Mouse (Mus musculus): Measurements from ENCODE around the gene Ppm1n. TPM values are rescaled to one million over a fixed set of nuclear protein-coding genes. Genes with fewer than 3 reads are reported as not detected.

Gene Ppm1n
- total RNA-seq, 2 experiments from 2014 or later: not detected

DNA sequence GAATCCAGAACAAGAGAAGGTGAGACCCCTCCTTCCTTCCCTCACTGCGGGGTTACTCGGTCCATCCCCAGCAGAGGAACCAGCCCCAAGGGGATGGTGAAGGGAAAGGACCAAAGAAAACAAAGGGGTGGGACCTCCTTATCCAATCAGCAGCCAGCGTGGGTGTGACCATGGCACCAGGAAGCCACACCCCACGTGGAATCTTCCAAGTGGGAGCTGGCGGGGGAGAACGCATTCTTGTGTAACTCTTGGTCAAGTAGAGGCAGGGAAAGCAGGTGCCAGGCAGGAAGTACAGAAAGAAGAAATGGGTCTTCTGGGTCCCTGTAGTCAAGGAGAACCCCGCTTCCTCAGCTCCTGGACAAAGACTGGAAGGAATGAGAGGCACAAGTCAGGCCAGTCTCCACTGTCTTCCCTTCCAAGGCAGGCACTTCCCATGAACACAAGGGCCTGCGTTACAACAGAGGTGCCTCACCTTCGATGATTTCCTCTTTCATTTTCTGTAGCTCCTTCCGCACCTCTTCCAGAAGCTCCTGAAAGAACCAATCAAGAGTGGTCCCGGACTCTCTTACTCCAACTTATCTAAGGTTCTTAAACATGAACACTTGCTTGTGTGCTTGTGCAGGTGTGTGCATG lies 22.4 kb downstream of the Ppm1n start:
- ATAC-seq (replicated peaks; ENCODE audit: low FRiP score, low TSS enrichment, poor library complexity, severe bottlenecking): peak; percentile 99

DNA sequence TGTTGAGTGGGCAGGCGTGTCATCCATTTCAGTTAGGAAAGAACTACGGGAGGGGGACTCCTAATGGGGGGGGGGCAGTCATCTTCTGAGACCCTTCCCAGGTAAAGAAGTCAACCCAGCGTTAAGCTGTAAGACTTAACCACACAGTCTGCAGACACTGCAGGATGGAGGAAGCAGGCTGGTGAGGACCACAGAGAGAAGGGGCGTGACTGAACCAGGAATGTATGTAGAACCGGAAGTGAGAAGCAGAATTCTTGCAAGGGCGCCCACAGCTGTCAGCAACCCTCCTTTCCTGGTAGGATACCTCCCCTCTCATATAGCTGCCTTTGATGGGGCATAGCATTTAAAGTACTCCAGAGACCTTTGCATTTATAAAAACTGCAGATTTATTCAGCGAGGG lies 23.3 kb downstream of the Ppm1n start:
- ATAC-seq (replicated peaks; ENCODE audit: low FRiP score, low TSS enrichment, poor library complexity, severe bottlenecking): no peak

DNA sequence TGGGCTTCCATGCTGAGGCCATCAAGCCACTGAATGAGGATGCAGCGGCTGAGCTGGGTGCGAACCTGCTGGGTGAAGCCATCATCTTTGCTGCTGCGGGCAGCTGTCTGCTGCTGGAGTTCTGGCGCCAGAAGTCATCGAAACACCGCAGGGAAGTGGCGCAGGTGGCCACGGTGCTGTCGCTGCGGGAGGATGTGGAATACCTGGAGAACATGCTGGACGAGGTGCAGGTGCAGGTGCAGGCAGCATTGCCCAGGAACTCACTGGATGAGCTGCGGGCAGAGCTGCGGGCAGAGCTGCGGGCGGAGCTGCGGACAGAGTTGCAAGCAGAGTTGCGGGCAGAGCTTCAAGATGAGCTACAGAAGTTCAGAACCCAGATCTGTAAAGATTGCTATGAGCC lies 24.5 kb downstream of the Ppm1n start:
- ATAC-seq (replicated peaks; ENCODE audit: low FRiP score, low TSS enrichment, poor library complexity, severe bottlenecking): no peak

DNA sequence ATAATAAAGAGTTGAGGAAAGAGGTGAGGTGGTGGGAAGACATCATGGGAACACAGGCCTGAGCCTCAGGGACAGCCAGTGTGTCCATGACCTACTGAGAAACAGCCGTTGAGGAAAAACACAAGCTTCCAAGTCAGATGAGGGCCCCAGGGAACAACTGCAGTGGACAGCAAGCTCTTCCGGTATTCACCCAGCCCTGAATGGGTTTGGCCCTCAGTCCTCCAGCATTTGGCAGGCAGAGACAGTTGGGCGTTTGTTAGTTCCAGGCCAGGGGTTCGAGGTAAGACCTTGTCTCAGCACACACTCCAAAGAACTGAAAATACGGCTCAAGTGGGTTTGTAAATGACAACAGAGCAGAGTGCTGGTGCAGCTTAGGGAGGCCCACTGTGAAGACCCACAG lies 26.4 kb downstream of the Ppm1n start:
- ATAC-seq (replicated peaks; ENCODE audit: low FRiP score, low TSS enrichment, poor library complexity, severe bottlenecking): no peak

DNA sequence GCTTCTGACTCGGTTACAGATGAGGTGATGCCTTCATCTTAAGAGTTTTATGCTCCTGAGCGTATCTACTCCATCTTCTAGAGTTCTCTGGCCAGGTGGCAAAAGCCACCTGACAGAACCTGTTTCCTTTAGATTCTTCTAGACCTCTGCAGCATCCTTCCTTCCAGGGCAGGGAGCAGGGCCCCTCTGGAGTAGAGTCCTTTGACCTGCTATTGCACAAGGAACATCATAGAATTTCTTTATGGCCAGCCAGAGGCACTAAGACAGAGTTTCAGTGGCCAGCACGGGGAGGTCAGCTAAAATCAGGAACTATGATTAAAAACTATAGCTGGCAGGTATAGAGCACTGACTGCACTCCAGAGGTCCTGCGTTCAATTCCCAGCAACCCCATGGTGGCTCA lies 27.8 kb downstream of the Ppm1n start:
- ATAC-seq (replicated peaks; ENCODE audit: low FRiP score, low TSS enrichment, poor library complexity, severe bottlenecking): no peak

DNA sequence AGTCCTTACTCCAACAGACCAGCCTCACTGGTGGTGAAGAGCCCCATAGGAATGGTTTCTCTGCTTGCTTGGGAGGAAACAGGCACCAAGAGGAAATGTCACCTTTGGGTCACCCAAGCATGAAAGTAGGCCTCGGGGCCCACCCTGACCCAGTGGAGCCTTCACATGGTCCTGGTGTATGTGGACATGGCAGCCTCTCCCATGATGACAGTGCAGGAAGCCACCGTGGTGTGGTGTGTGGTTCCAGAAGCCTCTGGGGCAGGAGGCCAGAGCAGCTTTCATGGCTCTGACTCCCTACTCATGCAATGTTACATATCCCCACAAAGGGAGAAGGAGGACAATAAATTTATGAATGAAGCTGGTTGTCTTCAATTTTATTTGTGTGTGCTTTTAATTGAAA lies 32.4 kb downstream of the Ppm1n start:
- no peak for ATAC-seq (replicated peaks; ENCODE audit: low FRiP score, low TSS enrichment, poor library complexity, severe bottlenecking)

DNA sequence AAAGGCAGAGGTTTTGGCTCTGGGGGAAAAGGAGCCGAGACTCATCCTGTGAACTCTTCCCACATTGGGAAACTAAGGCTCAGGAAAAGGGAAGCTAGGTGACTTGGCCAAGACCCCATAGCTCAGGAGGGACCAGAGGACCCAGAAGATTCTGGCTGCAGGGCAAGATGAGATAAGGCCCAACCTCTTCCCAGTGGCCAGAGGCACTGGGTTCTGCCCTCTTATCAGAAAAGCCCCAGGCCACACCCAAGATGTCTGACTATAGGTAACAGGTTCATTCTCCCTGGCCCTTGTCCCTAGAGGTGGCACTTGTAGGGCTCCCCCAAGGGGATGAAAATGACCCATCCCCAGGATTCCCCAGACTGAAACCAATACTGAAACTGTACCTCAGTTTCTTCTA lies 33.0 kb downstream of the Ppm1n start:
- ATAC-seq (replicated peaks; ENCODE audit: low FRiP score, low TSS enrichment, poor library complexity, severe bottlenecking): peak; percentile 66

DNA sequence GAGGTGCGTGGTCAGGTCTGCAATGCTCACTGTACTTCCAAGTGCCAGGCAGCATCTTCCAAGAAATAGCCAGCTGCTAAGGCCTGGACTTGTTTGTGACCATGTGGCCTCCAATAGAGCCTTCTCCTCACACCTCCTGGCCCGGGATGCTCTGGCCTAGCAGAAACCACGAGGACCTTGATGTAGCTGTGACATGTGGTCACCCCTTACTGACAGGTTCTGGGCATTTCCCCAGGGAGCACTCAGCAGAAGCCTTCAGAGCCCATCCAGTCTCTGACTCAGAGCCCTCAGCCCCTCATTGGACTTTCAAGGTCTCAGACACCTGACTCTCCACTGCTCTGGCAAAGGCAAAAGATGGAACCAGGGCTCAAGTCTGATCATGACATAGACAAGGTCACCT lies 34.8 kb downstream of the Ppm1n start:
- no peak for ATAC-seq (replicated peaks; ENCODE audit: low FRiP score, low TSS enrichment, poor library complexity, severe bottlenecking)

DNA sequence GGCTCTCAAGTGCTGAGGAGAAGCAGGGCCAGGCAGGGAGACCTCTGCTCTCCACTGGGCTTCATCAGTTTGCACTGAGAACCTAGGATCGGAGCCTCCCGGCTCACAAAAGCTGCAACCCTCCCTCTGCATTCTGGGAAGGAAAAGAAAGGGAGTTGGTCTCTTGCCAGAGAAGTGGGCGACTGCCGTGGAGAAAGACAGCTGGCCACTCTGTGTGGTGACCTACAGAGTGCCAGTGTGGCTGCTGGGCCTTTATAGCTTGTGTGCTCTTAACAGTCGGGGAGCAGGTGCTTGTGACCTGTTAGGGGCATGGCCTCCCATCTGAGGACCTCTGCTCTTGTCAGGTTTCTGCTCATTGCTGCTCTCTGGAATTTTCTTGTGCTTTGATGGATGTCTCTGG lies 36.0 kb downstream of the Ppm1n start:
- no peak for ATAC-seq (replicated peaks; ENCODE audit: low FRiP score, low TSS enrichment, poor library complexity, severe bottlenecking)

DNA sequence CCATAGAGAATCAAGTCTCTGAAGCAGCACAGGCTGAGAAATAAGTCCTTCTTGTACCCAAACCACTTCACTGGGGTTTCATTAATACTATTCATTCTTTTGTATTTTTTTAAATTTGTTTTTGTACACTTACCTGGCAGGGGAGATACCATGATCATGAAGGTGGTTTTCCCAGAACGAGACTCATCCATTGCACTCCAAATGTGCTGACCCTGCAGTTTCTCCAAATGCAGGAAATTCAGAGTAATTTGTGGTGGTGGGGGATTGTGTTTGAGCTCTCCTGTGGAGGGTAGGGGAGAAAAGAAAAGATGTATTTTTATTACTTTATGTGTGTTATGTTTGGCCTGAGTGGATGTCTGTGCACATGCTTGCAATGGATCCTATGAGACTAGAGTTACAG lies 37.9 kb downstream of the Ppm1n start:
- ATAC-seq (replicated peaks; ENCODE audit: low FRiP score, low TSS enrichment, poor library complexity, severe bottlenecking): no peak

DNA sequence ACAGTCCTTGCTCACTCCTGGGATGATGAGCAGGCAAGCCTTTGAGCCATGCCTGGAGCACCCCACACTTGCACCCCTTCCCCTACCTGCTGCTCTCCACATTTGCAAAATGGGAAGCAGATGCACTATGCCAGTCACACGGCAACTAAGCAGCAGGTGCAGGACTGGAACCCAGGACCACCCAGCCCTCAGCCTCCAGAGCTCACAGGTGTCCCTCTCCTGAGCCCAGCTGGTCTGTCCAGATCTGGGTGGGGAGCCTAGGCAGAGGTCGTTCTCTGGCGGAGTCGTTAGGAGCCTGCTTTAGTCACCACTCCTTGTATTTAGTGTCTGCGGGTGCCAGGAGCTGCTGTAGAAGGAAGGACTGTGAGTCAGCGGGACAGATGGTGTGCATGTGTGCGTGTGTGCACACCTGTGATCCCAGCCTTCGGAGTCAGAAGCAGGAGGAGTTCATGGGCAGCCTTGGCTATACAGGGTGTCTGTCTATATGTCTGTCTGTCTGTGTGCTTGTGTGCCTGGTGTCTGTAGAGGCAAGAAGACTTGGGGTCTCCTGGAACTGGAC lies 38.9 kb downstream of the Ppm1n start:
- ATAC-seq (replicated peaks; ENCODE audit: low FRiP score, low TSS enrichment, poor library complexity, severe bottlenecking): no peak

DNA sequence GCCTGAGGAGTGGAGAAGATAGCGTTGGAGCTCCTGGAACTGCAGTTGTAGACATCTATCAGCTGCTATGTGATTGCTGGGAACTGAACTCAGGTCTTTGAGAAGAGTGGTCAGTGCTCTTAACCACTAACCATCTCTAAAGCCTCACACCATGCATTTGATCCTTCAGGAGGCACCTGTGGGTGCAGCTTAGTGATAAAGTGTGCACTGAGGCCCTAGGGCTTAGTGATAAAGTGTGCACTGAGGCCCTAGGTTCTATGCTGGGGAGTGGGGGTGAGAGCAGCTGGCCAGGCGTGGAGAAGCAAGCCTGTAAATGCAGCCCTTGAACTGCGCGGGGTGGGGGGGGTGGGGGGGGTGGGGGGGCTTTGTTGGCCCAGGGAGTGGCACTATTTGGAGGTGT lies 39.9 kb downstream of the Ppm1n start:
- peak; percentile 60 for ATAC-seq (replicated peaks; ENCODE audit: low FRiP score, low TSS enrichment, poor library complexity, severe bottlenecking)

DNA sequence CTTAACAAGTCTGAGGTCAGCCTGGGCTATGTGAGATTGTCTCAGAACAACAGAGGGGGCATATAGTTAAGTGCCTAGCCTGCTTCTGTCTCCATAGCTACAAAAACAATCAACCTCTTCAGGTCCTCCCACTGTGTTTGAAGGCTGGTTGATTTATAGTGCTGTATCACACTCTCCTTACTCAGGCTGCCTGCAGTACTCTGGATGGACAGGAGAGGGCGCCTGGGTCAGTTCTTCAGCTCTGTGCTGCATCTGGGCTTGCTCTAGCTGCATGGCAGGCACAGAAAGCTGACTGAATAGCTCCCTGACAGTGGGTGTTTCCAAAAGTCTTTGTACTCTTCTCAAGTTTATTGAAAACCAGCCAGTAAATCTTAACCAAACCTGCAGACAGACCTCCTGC lies 40.4 kb downstream of the Ppm1n start:
- peak; percentile 84 for ATAC-seq (replicated peaks; ENCODE audit: low FRiP score, low TSS enrichment, poor library complexity, severe bottlenecking)

DNA sequence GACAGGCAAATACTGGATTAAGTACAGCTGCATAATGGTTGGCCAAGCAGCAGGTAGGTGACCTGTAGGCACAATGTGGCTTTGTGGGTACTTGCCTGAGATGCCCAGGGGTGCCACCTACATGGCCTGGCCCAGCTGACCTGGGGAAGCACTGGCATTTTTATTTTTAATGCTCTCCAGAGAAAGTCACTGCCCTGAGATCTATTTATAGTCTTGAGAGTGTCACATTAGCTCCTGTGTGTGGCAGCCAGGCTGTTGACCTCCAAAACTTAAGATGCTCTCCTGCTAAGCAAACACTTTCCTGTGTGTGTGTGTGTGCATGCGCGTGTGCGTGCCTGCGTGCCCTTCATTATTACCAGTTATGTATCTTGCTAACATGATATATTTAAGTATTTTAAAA lies 41.5 kb downstream of the Ppm1n start:
- ATAC-seq (replicated peaks; ENCODE audit: low FRiP score, low TSS enrichment, poor library complexity, severe bottlenecking): no peak

DNA sequence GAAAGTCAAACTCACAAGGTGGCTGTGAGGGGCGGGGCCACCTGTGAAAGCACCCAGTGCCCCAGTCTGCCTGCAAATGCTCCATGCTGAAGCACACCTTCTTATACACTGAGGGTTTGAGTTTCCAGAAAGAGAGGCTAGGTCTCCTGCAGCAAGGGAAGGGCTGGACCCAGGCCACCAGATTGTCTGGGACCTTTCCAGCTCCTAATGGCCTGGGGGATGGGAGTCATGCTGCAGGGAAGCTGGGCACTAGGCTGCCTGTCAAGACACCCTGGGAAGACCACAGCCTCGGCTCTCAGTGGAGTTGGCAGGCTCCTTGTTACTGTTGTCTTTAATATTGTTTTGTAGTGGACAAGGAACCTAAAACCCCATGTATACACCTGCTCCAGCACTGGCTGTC lies 43.5 kb downstream of the Ppm1n start:
- ATAC-seq (replicated peaks; ENCODE audit: low FRiP score, low TSS enrichment, poor library complexity, severe bottlenecking): no peak

DNA sequence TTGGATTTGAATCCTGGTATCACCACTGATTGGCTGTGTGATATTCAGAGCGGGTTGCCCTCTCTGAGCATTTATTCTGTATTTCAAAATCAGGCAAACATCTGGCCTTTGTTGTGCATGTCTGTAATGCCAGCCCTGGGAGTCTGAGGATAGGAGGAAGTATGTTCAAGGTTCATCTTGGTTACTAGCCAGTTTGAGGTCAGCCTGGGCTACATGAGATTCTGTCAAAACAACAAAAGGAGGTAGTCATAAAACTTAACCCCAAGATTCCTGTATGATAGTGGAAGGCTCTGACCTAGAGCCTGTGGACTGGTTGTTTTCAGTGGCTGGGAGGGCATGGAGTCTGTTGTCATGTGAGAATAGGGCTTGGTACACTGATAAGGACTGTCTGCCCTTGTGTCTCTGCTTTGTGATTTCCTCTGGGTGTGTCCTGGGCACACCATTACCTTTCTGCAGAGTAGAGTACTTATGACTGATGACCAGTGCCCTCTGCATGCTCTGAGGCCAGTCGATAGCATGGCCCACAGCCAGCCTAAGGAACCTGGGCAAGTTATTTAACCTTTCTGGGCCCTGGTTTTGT lies 44.7 kb downstream of the Ppm1n start:
- ATAC-seq (replicated peaks; ENCODE audit: low FRiP score, low TSS enrichment, poor library complexity, severe bottlenecking): peak; percentile 48

DNA sequence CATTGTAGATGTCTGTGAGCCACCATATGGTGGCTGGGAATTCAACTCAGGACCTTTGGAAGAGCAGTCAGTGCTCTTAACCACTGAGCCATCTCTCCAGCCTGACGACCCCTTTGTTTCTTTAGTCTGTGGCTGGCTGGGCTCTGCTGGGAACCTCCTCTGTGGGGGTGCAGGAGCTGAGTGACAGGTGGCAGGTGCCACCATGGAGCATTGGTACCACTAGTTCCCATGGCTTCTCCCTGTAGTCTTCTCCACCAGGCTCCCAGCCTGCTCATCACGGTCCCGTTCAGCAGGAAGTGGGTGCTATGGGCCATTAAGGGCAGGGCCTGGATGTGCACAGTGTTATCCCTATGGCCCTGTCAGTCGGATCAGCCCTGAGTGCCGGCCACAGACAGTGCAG lies 45.2 kb downstream of the Ppm1n start:
- no peak for ATAC-seq (replicated peaks; ENCODE audit: low FRiP score, low TSS enrichment, poor library complexity, severe bottlenecking)

DNA sequence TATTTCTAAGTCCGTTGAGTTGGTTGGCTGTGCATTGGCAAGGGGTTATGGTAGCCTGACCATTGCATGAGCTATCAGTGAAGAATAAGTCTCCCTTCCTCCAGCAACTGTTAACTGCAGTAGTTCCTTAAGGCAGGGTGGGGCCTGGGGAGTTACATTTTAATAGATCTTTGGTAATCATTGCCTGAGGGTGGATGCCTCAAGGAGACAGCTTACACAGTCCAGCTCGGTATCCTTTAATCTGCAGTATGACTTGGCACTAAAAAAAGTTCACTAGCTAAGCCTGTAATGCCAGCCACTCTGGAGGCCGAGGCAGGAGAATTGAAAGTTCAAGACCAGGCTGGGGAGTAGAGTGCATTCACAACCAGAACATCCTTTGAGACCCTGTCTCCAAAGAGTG lies 48.0 kb downstream of the Ppm1n start:
- ATAC-seq (replicated peaks; ENCODE audit: low FRiP score, low TSS enrichment, poor library complexity, severe bottlenecking): no peak

DNA sequence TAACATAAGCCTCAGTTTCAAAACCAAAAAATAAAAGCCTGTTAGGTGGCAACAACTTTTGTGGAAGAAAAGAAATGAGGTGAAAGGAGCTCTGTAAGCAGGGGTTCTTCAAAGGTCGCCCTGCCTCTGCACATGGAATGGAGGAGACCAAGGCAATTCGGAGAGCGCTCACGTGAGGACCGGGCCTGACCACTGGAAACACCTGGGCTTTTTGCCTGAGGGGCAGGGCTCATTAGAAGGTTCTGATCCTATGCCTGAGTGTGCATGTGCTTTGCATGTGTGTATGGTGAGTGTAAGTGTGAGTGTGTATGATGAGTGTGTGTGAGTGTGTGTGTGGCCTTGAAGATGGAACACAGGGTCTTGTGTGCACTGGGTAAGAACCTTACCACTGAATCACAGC lies 49.0 kb downstream of the Ppm1n start:
- ATAC-seq (replicated peaks; ENCODE audit: low FRiP score, low TSS enrichment, poor library complexity, severe bottlenecking): no peak

DNA sequence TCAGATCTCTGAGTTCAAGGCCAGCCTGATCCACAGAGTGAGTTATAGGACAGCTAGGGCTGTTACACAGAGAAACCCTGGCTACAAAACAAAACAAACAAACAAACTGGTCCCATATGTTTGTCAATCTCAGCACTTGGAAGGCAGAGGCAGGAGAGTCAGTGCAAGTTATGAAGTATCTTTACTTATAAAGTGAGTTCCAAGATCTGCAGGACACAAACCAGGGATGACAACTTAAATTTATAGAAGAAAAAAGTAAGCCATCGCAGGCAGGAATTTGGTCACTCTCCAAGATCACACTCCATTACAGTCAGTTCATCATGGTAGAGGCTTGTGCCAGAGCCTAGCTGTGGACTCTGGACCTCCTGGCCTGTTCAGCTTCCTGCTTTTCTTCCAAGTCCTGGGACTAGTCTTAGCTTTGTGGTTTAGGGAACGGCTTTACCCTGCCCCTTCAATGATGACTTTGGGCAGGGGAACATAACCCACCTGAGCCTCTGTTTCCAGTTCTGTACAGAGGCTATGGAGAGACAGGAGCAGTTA lies 49.8 kb downstream of the Ppm1n start:
- no peak for ATAC-seq (replicated peaks; ENCODE audit: low FRiP score, low TSS enrichment, poor library complexity, severe bottlenecking)

DNA sequence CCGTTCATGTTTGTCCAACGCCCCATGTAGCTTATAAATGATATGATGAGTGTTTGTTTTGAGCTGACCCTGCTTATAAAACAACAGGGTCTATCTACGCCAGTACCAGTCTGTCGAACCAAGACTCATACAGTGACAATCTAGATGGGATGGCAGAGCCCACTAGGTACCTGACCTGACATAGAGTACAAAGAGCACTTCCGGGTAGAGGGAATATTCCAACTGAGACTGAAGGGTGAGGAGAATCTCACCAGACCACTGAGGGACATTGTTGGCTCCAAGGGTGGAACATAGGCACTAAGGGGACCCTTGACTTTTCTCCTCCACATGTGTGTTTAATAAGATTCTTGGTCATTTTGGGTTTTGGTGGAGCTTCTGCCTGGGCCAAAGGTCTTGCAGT lies 50.5 kb downstream of the Ppm1n start:
- no peak for ATAC-seq (replicated peaks; ENCODE audit: low FRiP score, low TSS enrichment, poor library complexity, severe bottlenecking)

Measured in megakaryocyte-erythroid progenitor cell, adult 5-6 weeks (primary cell).